Mouse (Mus musculus) kidney, adult 2 months (tissue): ENCODE data around the gene Rps6kc1. TPM values are rescaled to one million over a fixed set of nuclear protein-coding genes. Genes with fewer than 3 reads are reported as not detected.

ENCODE experiments used
- DNase-seq: peaks from one replicate; pipeline ENCODE4 v3.0.0; 2021
- H3K27ac ChIP-seq: fragments of 200-500 bp; 2 replicates; pipeline ENCODE4 v1.5.1; 2012; ENCODE audit warnings: low read depth, low read length, control low read depth, inconsistent platforms; ENCODE audit not compliant: insufficient read depth
- H3K27me3 ChIP-seq: fragments of 200-500 bp; replicated peaks from 2 replicates; pipeline ENCODE4 v1.6.1; 2012; ENCODE audit warnings: mild to moderate bottlenecking, moderate library complexity, low read length, inconsistent platforms; ENCODE audit not compliant: control insufficient read depth, insufficient read depth
- H3K36me3 ChIP-seq: fragments of 200-500 bp; 2 replicates; pipeline ENCODE4 v1.6.1; 2012; ENCODE audit warnings: mild to moderate bottlenecking, moderate library complexity, low read length, inconsistent platforms; ENCODE audit not compliant: control insufficient read depth, insufficient read depth
- H3K4me1 ChIP-seq: fragments of 200-500 bp; 2 replicates; pipeline ENCODE4 v1.6.1; 2011; ENCODE audit warnings: low read length; ENCODE audit not compliant: control insufficient read depth, insufficient read depth
- H3K4me3 ChIP-seq: fragments of 200-500 bp; 2 replicates; pipeline ENCODE4 v1.5.1; 2011; ENCODE audit warnings: mild to moderate bottlenecking, low read depth, low read length, control low read depth; ENCODE audit not compliant: insufficient read depth
- CTCF ChIP-seq: fragments of 200-500 bp; conservative IDR thresholded peaks from 2 replicates; pipeline ENCODE4 v1.5.1; 2011; ENCODE audit warnings: low read depth, mild to moderate bottlenecking, control low read depth, low read length, moderate library complexity, mixed read lengths; ENCODE audit not compliant: insufficient read depth, insufficient read length
- POLR2A ChIP-seq: fragments of 200-500 bp; IDR thresholded peaks from one replicate; pipeline ENCODE4 v1.6.1; 2011; ENCODE audit warnings: low read depth, low read length, control low read depth
- WGBS: fragments of 180-500 bp; shearing (Covaris S2); methylation state at CpG from one replicate; pipeline ENCODE4 v1.1.7; 2018; 5-methylcytosine and 5-hydroxymethylcytosine counted together
- polyA plus RNA-seq: library from polyadenylated mRNA; depleted of rRNA; stranded (reverse); fragments of >200 nt; gene quantifications from 2 replicates; pipeline ENCODE4 v1.2.3, GENCODE M21; 2012

Rps6kc1 gene
- polyA plus RNA-seq, 1 experiment, result 8.3 TPM

GRCm38 (mm10) chr1:190697576-190697975 lies 214.0 kb downstream of the Rps6kc1 start:
- no peaks in the 10 kb centered on the region for H3K4me1 ChIP-seq
- no peak overlapping the region for H3K27ac ChIP-seq
- H3K4me3 ChIP-seq, result no peak overlapping the region
- no peaks in the 10 kb centered on the region for H3K27me3 ChIP-seq
- no peaks in the 10 kb centered on the region for H3K36me3 ChIP-seq
- TF ChIP-seq POLR2A, result no peak
- no peak for TF ChIP-seq CTCF
- no peak for DNase-seq
- 33% methylated on average over 6 of the region's 6 CpGs for WGBS

GRCm38 (mm10) chr1:190695589-190695988 lies 216.0 kb downstream of the Rps6kc1 start:
- WGBS, result 72% methylated on average over 11 of the region's 11 CpGs
- no peak for TF ChIP-seq POLR2A
- peak; percentile 41; the same call in 1 of the 2 replicates for TF ChIP-seq CTCF
- DNase-seq, result peak; percentile 40

GRCm38 (mm10) chr1:190690528-190691262 lies 220.9 kb downstream of the Rps6kc1 start:
- 61% methylated on average over 29 of the region's 29 CpGs for WGBS
- no peaks in the 10 kb centered on the region for H3K36me3 ChIP-seq
- no peak overlapping the region for H3K27ac ChIP-seq
- H3K4me3 ChIP-seq, result no peak overlapping the region
- DNase-seq, result no peak
- H3K27me3 ChIP-seq, result no peaks in the 10 kb centered on the region
- no peak for TF ChIP-seq POLR2A
- TF ChIP-seq CTCF, result no peak
- H3K4me1 ChIP-seq, result no peaks in the 10 kb centered on the region

More at GRCm38 (mm10) chr1:190695589-190695988, 216.0 kb downstream of the Rps6kc1 start:
- H3K4me3 ChIP-seq, result no peak overlapping the region
- H3K4me1 ChIP-seq, result no peaks in the 10 kb centered on the region
- H3K36me3 ChIP-seq, result no peaks in the 10 kb centered on the region
- no peak overlapping the region for H3K27ac ChIP-seq
- H3K27me3 ChIP-seq, result no peaks in the 10 kb centered on the region

GRCm38 (mm10) chr1:190683060-190683459 lies 228.5 kb downstream of the Rps6kc1 start:
- WGBS, result 96% methylated on average over 7 of the region's 7 CpGs
- no peaks in the 10 kb centered on the region for H3K36me3 ChIP-seq
- H3K4me1 ChIP-seq, result no peaks in the 10 kb centered on the region
- no peaks in the 10 kb centered on the region for H3K27me3 ChIP-seq
- H3K4me3 ChIP-seq, result no peak overlapping the region
- H3K27ac ChIP-seq, result no peak overlapping the region
- DNase-seq, result no peak
- TF ChIP-seq CTCF (no peak), POLR2A (no peak)

GRCm38 (mm10) chr1:190682021-190682926 lies 229.3 kb downstream of the Rps6kc1 start:
- Histone ChIP-seq H3K27ac (no peak overlapping the region), H3K4me3 (no peak overlapping the region), H3K27me3 (no peaks in the 10 kb centered on the region), H3K36me3 (no peaks in the 10 kb centered on the region), H3K4me1 (no peaks in the 10 kb centered on the region)
- WGBS, result 56% methylated on average over 25 of the region's 25 CpGs
- TF ChIP-seq POLR2A (no peak), CTCF (no peak)
- no peak for DNase-seq

GRCm38 (mm10) chr1:190675455-190675854 lies 236.1 kb downstream of the Rps6kc1 start:
- no peaks in the 10 kb centered on the region for H3K4me1 ChIP-seq
- TF ChIP-seq POLR2A (no peak), CTCF (no peak)
- H3K27ac ChIP-seq, result no peak overlapping the region
- no peaks in the 10 kb centered on the region for H3K27me3 ChIP-seq
- DNase-seq, result no peak
- H3K36me3 ChIP-seq, result no peaks in the 10 kb centered on the region
- no peak overlapping the region for H3K4me3 ChIP-seq
- WGBS, result 89% methylated on average over 3 of the region's 3 CpGs

- no peak overlapping the region for H3K27ac ChIP-seq
- no peaks in the 10 kb centered on the region for H3K36me3 ChIP-seq
- TF ChIP-seq POLR2A (no peak), CTCF (no peak)
- WGBS, result 70% methylated on average over 10 of the region's 10 CpGs
- H3K27me3 ChIP-seq, result no peaks in the 10 kb centered on the region
- H3K4me1 ChIP-seq, result no peaks in the 10 kb centered on the region
- H3K4me3 ChIP-seq, result no peak overlapping the region
- DNase-seq, result no peak
These were observed 242.5 kb downstream of the Rps6kc1 start for GRCm38 (mm10) chr1:190669099-190669498.
